Mouse (Mus musculus): ENCODE data around the gene Skint1. TPM values are rescaled to one million over a fixed set of nuclear protein-coding genes. Genes with fewer than 3 reads are reported as not detected.
"Not testable (repeated sequence)": the region's sequence is repeated elsewhere in the genome, so short reads cannot be mapped to it uniquely, and the experiment has no call there.

Gene Skint1
- polyA plus RNA-seq (2016; fragmentation: Nextera tagmentation; extraction: Ambion mirVana) = not detected in 2 replicates

GRCm38 (mm10) chr4:112005969-112006368, at the start of gene Skint1:
Gene Skint1, plus strand, starts transcription at chr4:112006269.
- no peaks in the 10 kb centered on the region for H3K27me3 ChIP-seq
- H3K9me3 ChIP-seq = no peaks in the 10 kb centered on the region
- ATAC-seq (ENCODE audit: insufficient number of reproducible peaks, insufficient read depth, low FRiP score, low TSS enrichment) = no peak
- no peak within 1 kb of the TSS for H3K9ac ChIP-seq
- no peaks in the 10 kb centered on the region for H3K4me1 ChIP-seq
- no peak within 1 kb of the TSS for H3K4me3 ChIP-seq
- no peak within 1 kb of the TSS for H3K27ac ChIP-seq
- H3K4me2 ChIP-seq (replicated peaks) = no peak within 1 kb of the TSS
- no peaks in the 10 kb centered on the region for H3K36me3 ChIP-seq

- no peak overlapping the region for H3K4me2 ChIP-seq (replicated peaks)
- no peak overlapping the region for H3K27ac ChIP-seq
- H3K4me1 ChIP-seq = no peaks in the 10 kb centered on the region
- no peak for ATAC-seq (ENCODE audit: insufficient number of reproducible peaks, insufficient read depth, low FRiP score, low TSS enrichment)
- WGBS = 19% methylated on average over 1 of the region's 1 CpGs
- no peaks in the 10 kb centered on the region for H3K9me3 ChIP-seq
- no peaks in the 10 kb centered on the region for H3K36me3 ChIP-seq
- H3K9ac ChIP-seq = no peak overlapping the region
- no peak overlapping the region for H3K4me3 ChIP-seq
- no peaks in the 10 kb centered on the region for H3K27me3 ChIP-seq
Measured at GRCm38 (mm10) chr4:111961309-111961708, 44.8 kb upstream of the Skint1 start.

- not testable (repeated sequence) for H3K4me3 ChIP-seq; H3K27ac ChIP-seq; H3K27me3 ChIP-seq; H3K9me3 ChIP-seq; ATAC-seq (ENCODE audit: insufficient number of reproducible peaks, insufficient read depth, low FRiP score, low TSS enrichment); H3K36me3 ChIP-seq; H3K4me2 ChIP-seq (replicated peaks); H3K9ac ChIP-seq; H3K4me1 ChIP-seq
- WGBS = 79% methylated on average over 1 of the region's 1 CpGs
Measured at GRCm38 (mm10) chr4:111963241-111963640, 42.8 kb upstream of the Skint1 start.

- Histone ChIP-seq H3K4me3 (no peak overlapping the region), H3K27ac (no peak overlapping the region), H3K4me2 (replicated peaks) (no peak overlapping the region), H3K27me3 (no peaks in the 10 kb centered on the region), H3K9ac (no peak overlapping the region), H3K4me1 (no peaks in the 10 kb centered on the region), H3K9me3 (no peaks in the 10 kb centered on the region), H3K36me3 (no peaks in the 10 kb centered on the region)
- no peak for ATAC-seq (ENCODE audit: insufficient number of reproducible peaks, insufficient read depth, low FRiP score, low TSS enrichment)
- 77% methylated on average over 3 of the region's 3 CpGs for WGBS
Measured at GRCm38 (mm10) chr4:111963669-111964068, 42.4 kb upstream of the Skint1 start.

DNA sequence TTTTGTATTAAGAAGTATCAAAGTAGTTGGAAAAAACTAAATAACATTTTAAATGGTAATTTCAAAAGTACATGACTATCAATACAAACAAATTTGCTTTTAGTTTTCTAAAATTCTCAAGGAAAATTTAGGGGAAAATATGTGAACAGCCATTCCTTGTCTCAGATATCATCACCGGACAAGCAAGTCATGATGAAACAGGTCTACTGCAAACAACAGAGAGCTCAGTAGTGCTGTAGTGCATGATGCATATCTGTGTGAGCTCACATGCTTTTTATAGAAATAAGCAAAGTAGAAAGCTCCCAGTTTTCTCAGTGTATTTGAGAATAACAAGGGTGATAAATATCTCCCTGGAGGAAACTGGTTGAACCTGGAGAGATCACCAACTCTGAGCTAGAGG, 33.4 kb upstream of the Skint1 start, which contains the start of gene Skint7:
Skint7 (plus strand) TSS at position 301 of the 400 bp plus-strand sequence.
- no peak within 1 kb of the TSS for H3K27ac ChIP-seq
- H3K9ac ChIP-seq = no peak within 1 kb of the TSS
- H3K27me3 ChIP-seq = no peaks in the 10 kb centered on the region
- no peaks in the 10 kb centered on the region for H3K36me3 ChIP-seq
- H3K9me3 ChIP-seq = no peaks in the 10 kb centered on the region
- H3K4me2 ChIP-seq (replicated peaks) = no peak within 1 kb of the TSS
- no peaks in the 10 kb centered on the region for H3K4me1 ChIP-seq
- 88% methylated on average over 1 of the region's 1 CpGs for WGBS
- no peak for ATAC-seq (ENCODE audit: insufficient number of reproducible peaks, insufficient read depth, low FRiP score, low TSS enrichment)
- no peak within 1 kb of the TSS for H3K4me3 ChIP-seq

DNA sequence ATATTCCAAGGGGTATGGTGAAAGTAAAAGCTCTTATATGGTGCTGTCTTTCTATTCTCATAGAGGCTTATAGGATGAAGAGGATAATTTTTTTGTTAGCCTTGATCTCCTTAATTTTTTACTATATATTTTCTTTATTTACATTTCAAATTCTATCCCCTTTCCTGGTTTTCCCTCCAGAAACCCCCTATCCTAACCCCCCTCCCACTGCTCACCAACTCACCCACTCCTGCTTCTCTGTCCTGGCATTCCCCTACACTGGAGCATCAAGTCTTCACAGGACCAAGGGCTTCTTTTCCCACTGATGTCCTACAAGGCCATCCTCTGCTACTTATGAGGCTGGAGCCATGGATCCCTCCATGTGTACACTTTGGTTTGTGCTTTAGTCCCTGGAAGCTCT, 65.6 kb downstream of the Skint1 start, which contains the start of gene Skint4:
Skint4 (plus strand) TSS at position 301 of the 400 bp plus-strand sequence.
- H3K36me3 ChIP-seq = no peaks in the 10 kb centered on the region
- peaks cover 2% of the 10 kb centered on the region; the same call in 1 of the 2 replicates for H3K9me3 ChIP-seq
- H3K4me2 ChIP-seq (replicated peaks) = no peak within 1 kb of the TSS
- ATAC-seq (ENCODE audit: insufficient number of reproducible peaks, insufficient read depth, low FRiP score, low TSS enrichment) = no peak
- H3K27ac ChIP-seq = no peak within 1 kb of the TSS
- H3K4me3 ChIP-seq = no peak within 1 kb of the TSS
- no peaks in the 10 kb centered on the region for H3K4me1 ChIP-seq
- H3K9ac ChIP-seq = no peak within 1 kb of the TSS
- H3K27me3 ChIP-seq = no peaks in the 10 kb centered on the region

Other genes with a start within 250 kb of the Skint1 start
- 0.20 and 0.25 TPM in 2 replicates for gene Slc5a9, start 103.4 kb upstream of the Skint1 start, polyA plus RNA-seq (2016; fragmentation: Nextera tagmentation; extraction: Ambion mirVana)
- gene Skint8, start 86.9 kb upstream of the Skint1 start, polyA plus RNA-seq (2016; fragmentation: Nextera tagmentation; extraction: Ambion mirVana) = not detected in 2 replicates
- gene Skint7, start 33.3 kb upstream of the Skint1 start, polyA plus RNA-seq (2016; fragmentation: Nextera tagmentation; extraction: Ambion mirVana) = not detected in 2 replicates
- gene Skint4, start 65.7 kb downstream of the Skint1 start, polyA plus RNA-seq (2016; fragmentation: Nextera tagmentation; extraction: Ambion mirVana) = not detected in 2 replicates
- not detected in 2 replicates for gene Skint3, start 226.0 kb downstream of the Skint1 start, polyA plus RNA-seq (2016; fragmentation: Nextera tagmentation; extraction: Ambion mirVana)